Mouse (Mus musculus) heart, embryonic 11.5 days (tissue): Measurements from ENCODE around the gene Lgals3bp. TPM values are rescaled to one million over a fixed set of nuclear protein-coding genes. Genes with fewer than 3 reads are reported as not detected.

Source experiments
- ATAC-seq: fragments of 200-750 bp; cut with Nextera tagmentation; replicated peaks from 2 replicates; pipeline ENCODE4 v1.8.0; 2017; ENCODE audit warnings: moderate library complexity; ENCODE audit not compliant: insufficient number of reproducible peaks, low FRiP score, low TSS enrichment
- H3K27ac ChIP-seq: fragments of 300-500 bp; sonication (generic); 2 replicates; pipeline ENCODE4 v1.5.1; 2014; ENCODE audit warnings: mild to moderate bottlenecking, low read depth, low read length
- H3K27me3 ChIP-seq: fragments of 300-500 bp; sonication (generic); 2 replicates; pipeline ENCODE4 v1.6.1; 2014; ENCODE audit warnings: mild to moderate bottlenecking, low read length, mixed read lengths; ENCODE audit not compliant: control insufficient read depth, insufficient read depth
- H3K36me3 ChIP-seq: fragments of 300-500 bp; sonication (generic); 2 replicates; pipeline ENCODE4 v1.6.1; 2014; ENCODE audit warnings: mild to moderate bottlenecking, low read length, moderate library complexity, mixed read lengths; ENCODE audit not compliant: control insufficient read depth, insufficient read depth
- H3K4me1 ChIP-seq: fragments of 300-500 bp; sonication (generic); 2 replicates; pipeline ENCODE4 v1.6.1; 2014; ENCODE audit warnings: low read length; ENCODE audit not compliant: control insufficient read depth, insufficient read depth
- H3K4me2 ChIP-seq: fragments of 300-500 bp; sonication (generic); 2 replicates; pipeline ENCODE4 v1.6.1; 2014; ENCODE audit warnings: mild to moderate bottlenecking, moderate library complexity
- H3K4me3 ChIP-seq: fragments of 300-500 bp; sonication (generic); 2 replicates; pipeline ENCODE4 v1.5.1; 2014; ENCODE audit warnings: low read depth, low read length
- H3K9ac ChIP-seq: fragments of 300-500 bp; sonication (generic); 2 replicates; pipeline ENCODE4 v1.6.1; 2014; ENCODE audit warnings: mild to moderate bottlenecking, low read depth, low read length, moderate library complexity
- H3K9me3 ChIP-seq: fragments of 300-500 bp; sonication (generic); replicated peaks from 2 replicates; pipeline ENCODE4 v1.6.1; 2016; ENCODE audit warnings: low read length; ENCODE audit not compliant: control insufficient read depth
- WGBS: fragments of 180-500 bp; shearing (Covaris S2); extraction: QIAGEN DNeasy Blood & Tissue Kit; methylation state at CpG from one replicate; pipeline ENCODE4 v1.1.7; 2014; ENCODE audit not compliant: insufficient replicate concordance; 5-methylcytosine and 5-hydroxymethylcytosine counted together
- polyA plus RNA-seq: library from polyadenylated mRNA; unstranded; fragments of >200 nt; fragmentation: Nextera tagmentation; extraction: Ambion mirVana; gene quantifications from 2 replicates; pipeline ENCODE4 v1.2.1, GENCODE M21; 2014

The Lgals3bp gene
- polyA plus RNA-seq, 1 experiment from 2014 or later, result 3.1 TPM

- H3K36me3 ChIP-seq, result no peaks in the 10 kb centered on the region; the same call in 1 of the 2 replicates
- H3K27me3 ChIP-seq, result no peaks in the 10 kb centered on the region
- no peak overlapping the region for H3K4me3 ChIP-seq
- 84% methylated on average over 8 of the region's 8 CpGs for WGBS
- H3K4me2 ChIP-seq, result no peak overlapping the region
- ATAC-seq, result no peak
- no peak overlapping the region for H3K9ac ChIP-seq
- H3K27ac ChIP-seq, result no peak overlapping the region
- no peaks in the 10 kb centered on the region for H3K9me3 ChIP-seq
- peaks cover 48% of the 10 kb centered on the region for H3K4me1 ChIP-seq
These were observed 55.3 kb downstream of the Lgals3bp start for GRCm38 (mm10) chr11:118346395-118347096.

DNA sequence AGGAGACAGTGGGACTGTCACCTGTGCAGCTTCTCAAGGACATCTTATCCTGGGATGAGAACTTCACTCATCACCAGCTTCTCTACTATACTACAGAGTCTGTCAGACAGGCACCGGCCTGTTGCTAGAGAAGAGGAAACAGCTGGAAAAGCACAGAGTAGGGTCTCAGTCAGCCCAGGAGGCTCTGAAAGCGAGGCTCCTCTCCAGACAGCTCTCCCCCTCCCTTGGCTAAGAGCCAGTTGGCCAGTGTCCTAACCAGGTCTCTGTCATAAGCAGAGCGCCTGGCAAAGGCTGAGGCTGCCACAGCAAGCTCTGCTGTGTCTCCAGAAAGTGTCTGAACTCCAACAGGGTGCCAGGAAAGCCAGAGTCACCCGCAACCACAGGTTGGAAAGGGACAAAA, 56.2 kb downstream of the Lgals3bp start:
- H3K27ac ChIP-seq, result no peak overlapping the region
- H3K4me1 ChIP-seq, result peaks cover 51% of the 10 kb centered on the region
- WGBS, result 40% methylated on average over 4 of the region's 4 CpGs

GRCm38 (mm10) chr11:118343629-118344028, 58.3 kb downstream of the Lgals3bp start:
- WGBS, result 65% methylated on average over 2 of the region's 2 CpGs
- Histone ChIP-seq H3K27me3 (no peaks in the 10 kb centered on the region), H3K4me1 (peaks cover 39% of the 10 kb centered on the region), H3K4me3 (no peak overlapping the region), H3K9ac (no peak overlapping the region), H3K4me2 (no peak overlapping the region), H3K9me3 (no peaks in the 10 kb centered on the region), H3K27ac (no peak overlapping the region), H3K36me3 (no peaks in the 10 kb centered on the region; the same call in 1 of the 2 replicates)
- ATAC-seq, result no peak

More for the DNA sequence above, 56.2 kb downstream of the Lgals3bp start:
- no peak overlapping the region for H3K4me3 ChIP-seq
- no peak overlapping the region for H3K9ac ChIP-seq
- no peaks in the 10 kb centered on the region for H3K9me3 ChIP-seq
- ATAC-seq, result peak; percentile 42; the same call in 1 of the 2 replicates
- H3K4me2 ChIP-seq, result no peak overlapping the region
- no peaks in the 10 kb centered on the region; the same call in 1 of the 2 replicates for H3K36me3 ChIP-seq
- H3K27me3 ChIP-seq, result no peaks in the 10 kb centered on the region

Other genes starting within 250 kb of the Lgals3bp start
- gene Cyth1, start 153.5 kb downstream of the Lgals3bp start, polyA plus RNA-seq, result 10.6 and 12.7 TPM in 2 replicates
- 10.7 and 11.1 TPM in 2 replicates for gene Usp36, start 111.8 kb downstream of the Lgals3bp start, polyA plus RNA-seq
- 0.18 and 0.31 TPM in 2 replicates for gene Cep295nl, start 59.6 kb downstream of the Lgals3bp start, polyA plus RNA-seq
- 46.0 and 50.8 TPM in 2 replicates for gene Timp2, start 46.4 kb downstream of the Lgals3bp start, polyA plus RNA-seq
- gene Cant1, start 17.0 kb upstream of the Lgals3bp start, polyA plus RNA-seq, result 16.0 and 17.1 TPM in 2 replicates
- 2.7 and 4.2 TPM in 2 replicates for gene C1qtnf1, start 26.1 kb upstream of the Lgals3bp start, polyA plus RNA-seq
- 3.9 and 4.3 TPM in 2 replicates for gene Engase, start 74.7 kb upstream of the Lgals3bp start, polyA plus RNA-seq